Mouse (Mus musculus) CH12.LX (cell line): ENCODE results near the gene Rrp7a. TPM values are rescaled to one million over a fixed set of nuclear protein-coding genes. Genes with fewer than 3 reads are reported as not detected.

Source experiments
- DNase-seq: peaks from one replicate; pipeline ENCODE4 v3.0.0-alpha.2; 2013; ENCODE audit errors: extremely low read depth
- H3K27ac ChIP-seq: 2 replicates; pipeline ENCODE4 v1.5.1; 2012; ENCODE audit warnings: low read depth, mild to moderate bottlenecking, control low read depth, moderate library complexity; ENCODE audit not compliant: insufficient read depth
- H3K27me3 ChIP-seq: replicated peaks from 2 replicates; pipeline ENCODE3; 2012; ENCODE audit warnings: inconsistent platforms
- H3K36me3 ChIP-seq, 2 experiments: replicated peaks in 1 of 2; 2 replicates each; pipeline versions ENCODE3 to v1.6.1; 2012; ENCODE audit warnings: inconsistent platforms in 1 of 2, low read length in 1 of 2, mild to moderate bottlenecking in 1 of 2, mixed read lengths in 1 of 2, moderate library complexity in 1 of 2; ENCODE audit not compliant: control insufficient read depth in 1 of 2, insufficient read depth in 1 of 2
- H3K4me1 ChIP-seq, 2 experiments: 2 replicates each; pipeline ENCODE4 v1.6.1; 2012; ENCODE audit warnings: inconsistent platforms in 1 of 2, moderate library complexity in 1 of 2; ENCODE audit not compliant: insufficient read depth in 2 of 2, control insufficient read depth in 1 of 2
- H3K4me2 ChIP-seq: 2 replicates; pipeline ENCODE4 v1.6.1; 2012; ENCODE audit warnings: low read depth, mild to moderate bottlenecking, control low read depth; ENCODE audit not compliant: poor library complexity, insufficient read depth, severe bottlenecking
- H3K4me3 ChIP-seq, 3 experiments: fragments of 150-350 bp in 1 of 3; sonication (generic) in 1 of 3; replicated peaks in 1 of 3; 2 replicates each; pipeline versions ENCODE3 to v1.5.1; 2011 to 2012; ENCODE audit warnings: low read depth in 2 of 3, low read length in 2 of 3, mild to moderate bottlenecking in 2 of 3, moderate library complexity in 2 of 3, control low read depth in 1 of 3, improper control_type of control experiment in 1 of 3, inconsistent platforms in 1 of 3, mixed read lengths in 1 of 3; ENCODE audit not compliant: poor library complexity in 1 of 3
- H3K79me2 ChIP-seq: replicated peaks from 2 replicates; pipeline ENCODE4 v1.6.1; 2012; ENCODE audit warnings: mild to moderate bottlenecking, moderate library complexity; ENCODE audit not compliant: control insufficient read depth, poor library complexity, insufficient read depth, severe bottlenecking; ENCODE audit errors: extremely low read depth
- H3K9ac ChIP-seq: 2 replicates; pipeline ENCODE4 v1.6.1; 2012; ENCODE audit warnings: low read depth, mild to moderate bottlenecking, control low read depth, moderate library complexity; ENCODE audit not compliant: insufficient read depth
- H3K9me3 ChIP-seq: replicated peaks from 2 replicates; pipeline ENCODE3; 2012; ENCODE audit warnings: low read length, inconsistent platforms, mixed read lengths
- BHLHE40 ChIP-seq: IDR thresholded peaks from 2 replicates; pipeline ENCODE4 v1.6.1; 2011; ENCODE audit warnings: mild to moderate bottlenecking, low read depth, low read length, improper control_type of control experiment
- CTCF ChIP-seq, 2 experiments: IDR thresholded peaks in 1 of 2; conservative IDR thresholded peaks in 1 of 2; 2 replicates each; pipeline ENCODE4 v1.5.1; 2011 to 2012; ENCODE audit warnings: low read depth in 2 of 2, low read length in 2 of 2, improper control_type of control experiment in 1 of 2, inconsistent platforms in 1 of 2, mild to moderate bottlenecking in 1 of 2, moderate library complexity in 1 of 2
- E2F4 ChIP-seq: IDR thresholded peaks from 2 replicates; pipeline ENCODE4 v1.6.1; 2011; ENCODE audit warnings: low read depth, low read length, improper control_type of control experiment; ENCODE audit not compliant: insufficient replicate concordance
- ELF1 ChIP-seq: IDR thresholded peaks from 2 replicates; pipeline ENCODE4 v1.6.1; 2014; ENCODE audit warnings: low read depth, mild to moderate bottlenecking, inconsistent platforms, low read length, improper control_type of control experiment
- EP300 ChIP-seq: IDR thresholded peaks from 2 replicates; pipeline ENCODE4 v1.6.1; 2011; ENCODE audit warnings: low read length, improper control_type of control experiment
- ETS1 ChIP-seq: conservative IDR thresholded peaks from 2 replicates; pipeline ENCODE4 v1.6.1; 2012; ENCODE audit warnings: low read depth, mild to moderate bottlenecking, inconsistent platforms, low read length, improper control_type of control experiment, moderate library complexity
- GABPA ChIP-seq: IDR thresholded peaks from 2 replicates; pipeline ENCODE4 v1.6.1; 2012; ENCODE audit warnings: low read depth, low read length, improper control_type of control experiment, inconsistent platforms; ENCODE audit not compliant: insufficient replicate concordance
- HCFC1 ChIP-seq: IDR thresholded peaks from 2 replicates; pipeline ENCODE4 v1.6.1; 2012; ENCODE audit warnings: low read depth, mild to moderate bottlenecking, inconsistent platforms, low read length, improper control_type of control experiment
- JUN ChIP-seq: IDR thresholded peaks from 2 replicates; pipeline ENCODE4 v1.6.1; 2011; ENCODE audit warnings: low read depth, mild to moderate bottlenecking, low read length, improper control_type of control experiment, moderate library complexity; ENCODE audit not compliant: insufficient read depth
- JUND ChIP-seq: conservative IDR thresholded peaks from 2 replicates; pipeline ENCODE4 v1.6.1; 2011; ENCODE audit warnings: low read depth, low read length, improper control_type of control experiment
- MAX ChIP-seq: IDR thresholded peaks from 2 replicates; pipeline ENCODE4 v1.6.1; 2011; ENCODE audit warnings: low read length, improper control_type of control experiment
- MXI1 ChIP-seq: IDR thresholded peaks from 2 replicates; pipeline ENCODE4 v1.6.1; 2011; ENCODE audit warnings: mild to moderate bottlenecking, low read depth, low read length, improper control_type of control experiment
- MYC ChIP-seq: IDR thresholded peaks from 2 replicates; pipeline ENCODE4 v1.6.1; 2011; ENCODE audit warnings: low read depth, mild to moderate bottlenecking, improper control_type of control experiment, low read length
- NRF1 ChIP-seq: IDR thresholded peaks from 2 replicates; pipeline ENCODE4 v1.6.1; 2014; ENCODE audit warnings: low read depth, mild to moderate bottlenecking, inconsistent platforms, low read length, improper control_type of control experiment, moderate library complexity
- POLR2A ChIP-seq: IDR thresholded peaks from 2 replicates; pipeline ENCODE4 v1.6.1; 2011; ENCODE audit warnings: low read depth, mild to moderate bottlenecking, improper control_type of control experiment, low read length
- RAD21 ChIP-seq: IDR thresholded peaks from 2 replicates; pipeline ENCODE4 v1.6.1; 2011; ENCODE audit warnings: low read depth, mild to moderate bottlenecking, low read length, improper control_type of control experiment, moderate library complexity
- SIN3A ChIP-seq: IDR thresholded peaks from 2 replicates; pipeline ENCODE4 v1.6.1; 2012; ENCODE audit warnings: low read length, improper control_type of control experiment, inconsistent platforms
- SMC3 ChIP-seq: IDR thresholded peaks from 2 replicates; pipeline ENCODE4 v1.6.1; 2011; ENCODE audit warnings: low read depth, low read length, improper control_type of control experiment
- TBP ChIP-seq: conservative IDR thresholded peaks from 2 replicates; pipeline ENCODE4 v1.6.1; 2011; ENCODE audit warnings: low read depth, low read length, improper control_type of control experiment
- TCF12 ChIP-seq: IDR thresholded peaks from 2 replicates; pipeline ENCODE4 v1.6.1; 2014; ENCODE audit warnings: low read depth, mild to moderate bottlenecking, inconsistent platforms, low read length, improper control_type of control experiment
- ZMIZ1 ChIP-seq: IDR thresholded peaks from 2 replicates; pipeline ENCODE4 v1.6.1; 2012; ENCODE audit warnings: low read depth, mild to moderate bottlenecking, inconsistent platforms, low read length, improper control_type of control experiment
- dilution Hi-C: fragments of 300-500 bp; cut with MboI; formaldehyde crosslinking; loops from 2 replicates; pipeline ENCODE4 v1.14.3; 2020; ENCODE audit warnings: low sequenced_read_pairs; ENCODE audit not compliant: extremely low pct_unique_long_range_greater_than_20kb, extremely low pct_ligation_motif_present
- in situ Hi-C: fragments of 300-500 bp; cut with MboI; formaldehyde crosslinking; loops from 3 replicates; pipeline ENCODE4 v1.14.3; 2019; ENCODE audit warnings: low sequenced_read_pairs, low pct_ligation_motif_present, low pct_unique_long_range_greater_than_20kb, mixed read lengths
- polyA plus RNA-seq: library from polyadenylated mRNA; unstranded; fragments of >175 nt; gene quantifications from 2 replicates; pipeline ENCODE4 v1.2.1, GENCODE M21; 2012; ENCODE audit warnings: low read depth; ENCODE audit not compliant: insufficient read length
- total RNA-seq, 2 experiments: library from RNA; depleted of rRNA; stranded (reverse); fragments of 300-350 nt in 1 of 2; fragments of >200 nt in 1 of 2; gene quantifications; 2 replicates each; pipeline ENCODE4 v1.2.3; 2012 to 2014

Gene Rrp7a
- total and polyA plus RNA-seq, 3 experiments = 126 to 262 (median 156) TPM

- DNase-seq = peak; percentile 96
- H3K4me3 ChIP-seq = peak overlapping the region; percentile 67 to 75 (median 74)
- peak overlapping the region; percentile 62 for H3K9ac ChIP-seq
- TF ChIP-seq MYC (no peak), GABPA (no peak), BHLHE40 (peak; percentile 67; the same call in 1 of the 2 replicates), NRF1 (peak; percentile 58), JUND (no peak), SIN3A (no peak; the same call in 1 of the 2 replicates), HCFC1 (peak; percentile 64), E2F4 (no peak), JUN (no peak), EP300 (no peak; the same call in 1 of the 2 replicates), TCF12 (peak; percentile 69), MXI1 (peak; percentile 78), ELF1 (peak; percentile 94), RAD21 (peak; percentile 16), ETS1 (no peak), SMC3 (peak; percentile 36), MAX (no peak), POLR2A (peak; percentile 86), CTCF (conservative IDR thresholded peaks at IDR 0.05 in 1 of 2, IDR thresholded peaks at IDR 0.05 in 1 of 2; ENCODE audit: low read depth in 2 of 2, low read length in 2 of 2) (peak in 1 of 2 experiments; percentile 45; a peak in 2 of 4 replicates), ZMIZ1 (no peak; the same call in 1 of the 2 replicates), TBP (peak; percentile 60; the same call in 1 of the 2 replicates)
- peak overlapping the region; percentile 71 for H3K4me2 ChIP-seq
- dilution Hi-C loops (no loop called here), in situ Hi-C loops (no loop called here)
- peak overlapping the region; percentile 86 for H3K27ac ChIP-seq
- peaks cover 9 to 59% of the 10 kb centered on the region in 2 experiments; a peak in 3 of 4 replicates for H3K4me1 ChIP-seq
- H3K79me2 ChIP-seq = no peaks in the 10 kb centered on the region
- no peaks in the 10 kb centered on the region for H3K9me3 ChIP-seq
- H3K27me3 ChIP-seq = no peaks in the 10 kb centered on the region
- H3K36me3 ChIP-seq = peaks cover 0 to 31% of the 10 kb centered on the region in 2 experiments
Observed at GRCm38 (mm10) chr15:83171712-83172481, 49.3 kb upstream of the Rrp7a start.
